Mouse (Mus musculus): ENCODE data around the gene Gstp2.
A peak's percentile ranks its signal among the peaks of the same experiment; 100 is the strongest.
"Not testable (repeated sequence)": the region's sequence is repeated elsewhere in the genome, so short reads cannot be mapped to it uniquely, and the experiment has no call there.

The Gstp2 gene

GRCm38 (mm10) chr19:4051016-4051415, 5.2 kb upstream of the Gstp2 start:
- no peak for DNase-seq (ENCODE audit: low spot score in 2 of 2)

DNA sequence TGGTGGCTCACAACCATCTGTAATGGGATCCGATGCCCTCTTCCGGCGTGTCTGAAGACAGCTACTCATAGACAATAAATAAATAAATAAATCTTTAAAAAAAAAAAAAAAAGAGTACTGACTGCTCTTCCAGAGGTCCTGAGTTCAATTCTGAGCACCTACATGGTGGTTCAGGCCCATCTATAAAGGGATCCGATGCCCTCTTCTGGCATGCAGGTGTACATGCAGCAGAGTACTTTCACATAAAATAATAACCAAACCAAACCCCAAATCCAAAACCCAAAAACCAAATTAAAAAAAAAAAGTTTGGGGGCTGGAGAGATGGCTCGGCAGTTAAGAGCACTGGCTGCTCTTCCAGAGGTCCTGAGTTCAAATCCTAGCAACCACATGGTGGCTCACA, 3.2 kb upstream of the Gstp2 start:
- DNase-seq (ENCODE audit: low spot score in 2 of 2): not testable (repeated sequence)

DNA sequence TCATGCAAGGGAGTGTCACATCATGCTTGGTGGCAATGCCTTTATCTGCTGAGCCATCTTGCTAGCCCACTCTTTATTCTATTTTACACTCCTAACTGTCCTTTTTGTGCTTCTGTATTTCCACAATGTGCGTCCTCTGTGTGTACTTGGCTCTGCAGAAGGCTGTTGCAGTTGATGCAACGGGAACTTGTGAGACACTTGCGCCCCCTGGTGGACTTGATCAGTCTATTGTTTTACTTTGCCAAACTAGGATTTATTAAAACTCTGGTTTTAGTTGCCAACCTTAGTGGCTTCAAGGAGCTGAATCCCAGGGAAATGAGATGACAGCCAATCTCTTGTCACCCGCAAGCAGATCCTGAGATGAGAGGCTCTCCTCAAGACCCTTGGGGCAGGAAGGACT, 2.0 kb upstream of the Gstp2 start:
- DNase-seq (ENCODE audit: low spot score in 2 of 2): peak; percentile 29 to 58

GRCm38 (mm10) chr19:4046866-4047254, 1.0 kb upstream of the Gstp2 start:
- DNase-seq (ENCODE audit: low spot score in 2 of 2): no peak

GRCm38 (mm10) chr19:4044109-4044508, 1.7 kb downstream of the Gstp2 start:
- not testable (repeated sequence) for DNase-seq (ENCODE audit: low spot score in 2 of 2)

GRCm38 (mm10) chr19:4042124-4042523, 3.7 kb downstream of the Gstp2 start:
- no peak for DNase-seq (ENCODE audit: low spot score in 2 of 2)

- DNase-seq (ENCODE audit: low spot score in 2 of 2): not testable (repeated sequence)
Measured at GRCm38 (mm10) chr19:4041500-4041899, 4.3 kb downstream of the Gstp2 start.

DNA sequence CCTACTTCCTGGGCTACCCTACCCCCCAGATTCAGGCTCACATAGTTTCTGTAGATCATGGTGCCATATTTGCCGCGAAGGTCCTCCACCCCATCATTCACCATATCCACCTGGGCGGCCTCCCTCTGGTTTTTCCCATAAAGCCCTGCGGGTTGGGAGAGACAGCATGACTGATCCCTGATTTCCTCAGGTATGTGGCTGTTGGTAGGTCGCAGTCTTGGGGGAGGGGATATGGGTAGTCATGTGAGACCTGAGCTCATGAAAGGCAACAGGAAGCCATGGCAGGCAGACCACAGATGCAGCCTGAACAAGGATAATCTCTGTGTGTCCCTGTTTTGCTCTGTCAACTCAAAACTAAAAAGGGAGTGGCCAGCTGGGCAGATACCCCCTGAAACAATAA, 4.9 kb downstream of the Gstp2 start:
- DNase-seq (ENCODE audit: low spot score in 2 of 2): not testable (repeated sequence)

- DNase-seq (ENCODE audit: low spot score in 2 of 2): peak; percentile 73 to 83
Measured at GRCm38 (mm10) chr19:4037788-4038232, 8.0 kb downstream of the Gstp2 start, which contains the start of gene Gstp1. TSS of gene Gstp1 (minus strand) at chr19:4037985.

- DNase-seq (ENCODE audit: low spot score in 2 of 2): not testable (repeated sequence)
Measured at GRCm38 (mm10) chr19:4037154-4037787, 8.6 kb downstream of the Gstp2 start.

DNA sequence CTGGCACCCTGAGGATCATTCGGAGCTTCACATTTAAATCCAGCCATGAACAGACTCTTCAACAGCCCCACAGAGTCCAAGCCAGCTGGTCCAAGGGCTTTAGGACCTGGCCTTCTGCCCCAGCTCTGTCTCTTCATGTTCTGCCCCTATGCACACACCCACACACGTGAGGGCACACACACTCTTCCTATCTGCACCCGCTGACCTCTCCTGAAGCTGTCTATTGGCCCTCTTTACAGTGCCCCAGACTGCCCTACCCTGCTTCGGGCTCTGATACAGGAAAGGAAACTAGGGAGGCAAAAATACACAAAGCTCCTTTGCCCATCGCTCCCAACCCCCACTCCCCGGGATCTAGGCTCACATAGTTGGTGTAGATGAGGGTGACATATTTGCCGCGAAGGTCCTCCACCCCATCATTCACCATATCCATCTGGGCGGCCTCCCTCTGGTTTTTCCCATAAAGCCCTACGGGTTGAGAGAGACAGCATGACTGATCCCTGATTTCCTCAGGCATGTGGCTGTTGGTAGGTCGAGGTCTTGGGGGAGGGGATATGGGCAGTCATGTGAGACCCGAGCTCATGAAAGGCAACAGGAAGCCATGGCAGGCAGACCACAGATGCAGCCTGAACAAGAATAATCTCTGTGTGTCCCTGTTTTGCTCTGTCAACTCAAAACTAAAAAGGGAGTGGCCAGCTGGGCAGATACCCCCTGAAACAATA, 9.3 kb downstream of the Gstp2 start:
- no peak for DNase-seq (ENCODE audit: low spot score in 2 of 2)

- DNase-seq (ENCODE audit: low spot score in 2 of 2): no peak
Measured at GRCm38 (mm10) chr19:4033742-4034141, 12.1 kb downstream of the Gstp2 start.

- no peak for DNase-seq (ENCODE audit: low spot score in 2 of 2)
Measured at GRCm38 (mm10) chr19:4033298-4033697, 12.5 kb downstream of the Gstp2 start.

GRCm38 (mm10) chr19:4032668-4033067, 13.2 kb downstream of the Gstp2 start:
- no peak for DNase-seq (ENCODE audit: low spot score in 2 of 2)

DNA sequence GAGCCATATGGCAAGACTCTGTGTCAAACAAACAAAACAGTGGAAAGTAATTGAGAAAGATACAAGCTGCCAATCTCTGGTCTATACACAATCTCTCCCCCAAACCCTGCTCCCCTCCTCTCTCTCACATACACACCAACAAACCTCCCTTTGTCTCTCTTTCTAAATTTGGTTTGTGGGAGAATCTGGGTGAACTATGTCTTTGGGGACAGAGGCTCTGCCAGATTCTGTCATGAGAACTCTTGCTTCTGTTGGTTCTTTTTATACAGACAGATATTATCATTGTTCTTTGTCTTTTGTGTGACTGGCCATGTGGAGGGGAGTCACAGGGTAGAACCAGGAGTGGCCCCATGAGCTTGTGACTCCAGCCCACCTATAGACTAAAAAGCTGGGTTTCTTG, 18.2 kb downstream of the Gstp2 start:
- DNase-seq (ENCODE audit: low spot score in 2 of 2): no peak

- DNase-seq (ENCODE audit: low spot score in 2 of 2): no peak
Measured at GRCm38 (mm10) chr19:4023185-4023584, 22.6 kb downstream of the Gstp2 start.

GRCm38 (mm10) chr19:4018743-4019583, 26.9 kb downstream of the Gstp2 start:
- peak in 1 of 2 experiments; percentile 76 for DNase-seq (ENCODE audit: low spot score in 2 of 2)

GRCm38 (mm10) chr19:4017921-4018587, 27.8 kb downstream of the Gstp2 start:
- no peak for DNase-seq (ENCODE audit: low spot score in 2 of 2)

- DNase-seq (ENCODE audit: low spot score in 2 of 2): no peak
Measured at GRCm38 (mm10) chr19:4015635-4016034, 30.2 kb downstream of the Gstp2 start.

DNA sequence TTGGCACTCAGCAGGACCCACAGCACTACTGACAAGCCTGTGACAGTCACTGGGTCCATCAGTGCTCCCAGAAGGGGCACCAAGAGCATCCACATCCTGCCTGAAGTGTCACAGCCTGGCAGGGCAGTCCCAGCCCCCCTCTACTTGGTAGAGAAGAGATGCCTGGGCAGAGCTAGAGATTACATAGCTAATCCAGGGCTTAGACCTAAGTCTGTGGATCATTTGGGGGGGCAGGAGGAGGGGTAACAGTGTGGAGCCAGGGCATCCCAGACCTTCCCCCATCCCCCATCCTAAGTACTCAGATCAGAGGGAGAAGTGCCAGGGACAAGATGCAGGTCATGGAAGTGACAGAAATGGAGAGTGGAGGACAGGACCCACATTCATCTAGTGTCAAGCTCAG, 31.0 kb downstream of the Gstp2 start:
- no peak for DNase-seq (ENCODE audit: low spot score in 2 of 2)

DNA sequence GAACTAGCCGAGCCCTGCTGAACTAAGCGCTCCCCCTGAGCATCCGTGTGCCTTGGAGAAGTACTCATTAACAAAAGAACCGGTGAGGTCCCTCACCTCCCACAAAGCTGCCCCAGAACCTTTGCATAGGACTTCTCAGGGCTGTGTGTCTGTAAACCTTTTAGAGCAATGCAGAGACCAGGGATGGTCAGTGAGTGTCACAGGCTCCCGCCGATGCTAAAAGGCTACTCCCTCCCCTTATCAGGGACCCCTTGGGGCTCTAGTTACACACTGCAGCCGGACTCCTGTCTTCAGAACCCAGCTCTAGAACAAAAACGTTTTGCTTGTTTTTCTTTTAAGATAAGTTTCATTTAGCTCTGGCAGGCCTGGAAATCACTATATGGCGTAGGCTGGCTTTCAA, 32.8 kb downstream of the Gstp2 start:
- DNase-seq (ENCODE audit: low spot score in 2 of 2): no peak
